Mouse (Mus musculus): ENCODE data around the gene Lgals3. TPM values are rescaled to one million over a fixed set of nuclear protein-coding genes. Genes with fewer than 3 reads are reported as not detected.

The Lgals3 gene
- polyA plus RNA-seq, 1 experiment from 2014 or later = 8.5 TPM

GRCm38 (mm10) chr14:47419723-47420276 lies 52.2 kb downstream of the Lgals3 start:
- H3K9me3 ChIP-seq (ENCODE audit: control insufficient read depth, low read length) = no peaks in the 10 kb centered on the region
- ATAC-seq (replicated peaks; ENCODE audit: low FRiP score, low TSS enrichment, low read depth) (no peak), DNase-seq (ENCODE audit: low spot score) (no peak)
- WGBS = 92% methylated on average over 24 of the region's 24 CpGs
- no peaks in the 10 kb centered on the region for H3K27me3 ChIP-seq (replicated peaks; ENCODE audit: control insufficient read depth, insufficient read depth, low read length)
- peaks cover 10% of the 10 kb centered on the region for H3K4me1 ChIP-seq (replicated peaks; ENCODE audit: control insufficient read depth, insufficient read depth, low read length)
- no peak overlapping the region for H3K9ac ChIP-seq (ENCODE audit: low read length)
- H3K36me3 ChIP-seq (ENCODE audit: control insufficient read depth, insufficient read depth, low read length) = peaks cover 13% of the 10 kb centered on the region
- H3K4me3 ChIP-seq (ENCODE audit: low read depth, low read length) = no peak overlapping the region
- no peak overlapping the region for H3K27ac ChIP-seq (ENCODE audit: low read depth)
- H3K4me2 ChIP-seq (ENCODE audit: low read length) = no peak overlapping the region

- no peak overlapping the region for H3K4me3 ChIP-seq (ENCODE audit: low read depth, low read length)
Measured at GRCm38 (mm10) chr14:47421606-47422005, 54.1 kb downstream of the Lgals3 start.

GRCm38 (mm10) chr14:47422466-47422865 lies 54.9 kb downstream of the Lgals3 start:
- no peak for ATAC-seq (replicated peaks; ENCODE audit: low FRiP score, low TSS enrichment, low read depth)
- WGBS = 68% methylated on average over 4 of the region's 4 CpGs
- H3K9me3 ChIP-seq (ENCODE audit: control insufficient read depth, low read length) = no peaks in the 10 kb centered on the region

More at GRCm38 (mm10) chr14:47421606-47422005, 54.1 kb downstream of the Lgals3 start:
- no peak overlapping the region for H3K4me2 ChIP-seq (ENCODE audit: low read length)
- H3K9ac ChIP-seq (ENCODE audit: low read length) = no peak overlapping the region
- no peak for ATAC-seq (replicated peaks; ENCODE audit: low FRiP score, low TSS enrichment, low read depth)
- H3K4me1 ChIP-seq (replicated peaks; ENCODE audit: control insufficient read depth, insufficient read depth, low read length) = peaks cover 10% of the 10 kb centered on the region
- DNase-seq (ENCODE audit: low spot score) = no peak
- no peaks in the 10 kb centered on the region for H3K9me3 ChIP-seq (ENCODE audit: control insufficient read depth, low read length)
- no peaks in the 10 kb centered on the region for H3K27me3 ChIP-seq (replicated peaks; ENCODE audit: control insufficient read depth, insufficient read depth, low read length)
- 17% methylated on average over 2 of the region's 2 CpGs for WGBS
- no peaks in the 10 kb centered on the region for H3K36me3 ChIP-seq (ENCODE audit: control insufficient read depth, insufficient read depth, low read length)
- H3K27ac ChIP-seq (ENCODE audit: low read depth) = no peak overlapping the region

GRCm38 (mm10) chr14:47432987-47433386 lies 65.4 kb downstream of the Lgals3 start:
- ATAC-seq (replicated peaks; ENCODE audit: low FRiP score, low TSS enrichment, low read depth) (no peak), DNase-seq (ENCODE audit: low spot score) (no peak)
- H3K27ac ChIP-seq (ENCODE audit: low read depth) = no peak overlapping the region
- no peaks in the 10 kb centered on the region for H3K4me1 ChIP-seq (replicated peaks; ENCODE audit: control insufficient read depth, insufficient read depth, low read length)
- no peaks in the 10 kb centered on the region for H3K36me3 ChIP-seq (ENCODE audit: control insufficient read depth, insufficient read depth, low read length)
- H3K4me2 ChIP-seq (ENCODE audit: low read length) = no peak overlapping the region
- no peak overlapping the region for H3K4me3 ChIP-seq (ENCODE audit: low read depth, low read length)
- no peak overlapping the region for H3K9ac ChIP-seq (ENCODE audit: low read length)
- no peaks in the 10 kb centered on the region for H3K27me3 ChIP-seq (replicated peaks; ENCODE audit: control insufficient read depth, insufficient read depth, low read length)
- no peaks in the 10 kb centered on the region for H3K9me3 ChIP-seq (ENCODE audit: control insufficient read depth, low read length)

More at GRCm38 (mm10) chr14:47422466-47422865, 54.9 kb downstream of the Lgals3 start:
- Histone ChIP-seq H3K36me3 (ENCODE audit: control insufficient read depth, insufficient read depth, low read length) (no peaks in the 10 kb centered on the region), H3K4me3 (ENCODE audit: low read depth, low read length) (no peak overlapping the region), H3K4me1 (replicated peaks; ENCODE audit: control insufficient read depth, insufficient read depth, low read length) (peaks cover 2% of the 10 kb centered on the region), H3K27me3 (replicated peaks; ENCODE audit: control insufficient read depth, insufficient read depth, low read length) (no peaks in the 10 kb centered on the region), H3K9ac (ENCODE audit: low read length) (no peak overlapping the region), H3K4me2 (ENCODE audit: low read length) (no peak overlapping the region), H3K27ac (ENCODE audit: low read depth) (no peak overlapping the region)
- no peak for DNase-seq (ENCODE audit: low spot score)

Other genes starting within 250 kb of the Lgals3 start
- 3.0 and 4.4 TPM in 2 replicates for gene Gch1, start 178.3 kb upstream of the Lgals3 start, polyA plus RNA-seq (2014; fragmentation: Nextera tagmentation; extraction: Ambion mirVana)
- gene Wdhd1, start 90.9 kb upstream of the Lgals3 start, polyA plus RNA-seq (2014; fragmentation: Nextera tagmentation; extraction: Ambion mirVana) = 34.8 and 39.9 TPM in 2 replicates
- 4.0 and 4.5 TPM in 2 replicates for gene Socs4, start 90.8 kb upstream of the Lgals3 start, polyA plus RNA-seq (2014; fragmentation: Nextera tagmentation; extraction: Ambion mirVana)
- 83.6 and 88.9 TPM in 2 replicates for gene Mapk1ip1l, start 69.5 kb upstream of the Lgals3 start, polyA plus RNA-seq (2014; fragmentation: Nextera tagmentation; extraction: Ambion mirVana)
- gene Dlgap5, start 50.7 kb downstream of the Lgals3 start, polyA plus RNA-seq (2014; fragmentation: Nextera tagmentation; extraction: Ambion mirVana) = 39.5 and 49.9 TPM in 2 replicates
- 24.3 and 27.8 TPM in 2 replicates for gene Fbxo34, start 82.7 kb downstream of the Lgals3 start, polyA plus RNA-seq (2014; fragmentation: Nextera tagmentation; extraction: Ambion mirVana)
- gene Atg14, start 202.9 kb downstream of the Lgals3 start, polyA plus RNA-seq (2014; fragmentation: Nextera tagmentation; extraction: Ambion mirVana) = 13.6 and 16.2 TPM in 2 replicates

Data from intestine, embryonic 14.5 days (tissue).